Mouse (Mus musculus): ENCODE data around the gene Rps12-ps3.

- TF ChIP-seq GATA1 (IDR thresholded peaks at IDR 0.05; ENCODE audit: borderline replicate concordance, low read length) (no peak), FLI1 (IDR thresholded peaks at IDR 0.05; ENCODE audit: low read length) (no peak)
These were observed 29.2 kb downstream of the Rps12-ps3 start for GRCm38 (mm10) chr19:59351151-59351889.

Data from megakaryocyte, embryonic 14.5 days (primary cell).